Mouse (Mus musculus) left cerebral cortex, adult 11 months (tissue): ENCODE data around the gene Elovl5.

Experiments used
- DNase-seq: peaks from one replicate; pipeline ENCODE4 v3.0.0; 2022; ENCODE audit warnings: low spot score

The Elovl5 gene

DNA sequence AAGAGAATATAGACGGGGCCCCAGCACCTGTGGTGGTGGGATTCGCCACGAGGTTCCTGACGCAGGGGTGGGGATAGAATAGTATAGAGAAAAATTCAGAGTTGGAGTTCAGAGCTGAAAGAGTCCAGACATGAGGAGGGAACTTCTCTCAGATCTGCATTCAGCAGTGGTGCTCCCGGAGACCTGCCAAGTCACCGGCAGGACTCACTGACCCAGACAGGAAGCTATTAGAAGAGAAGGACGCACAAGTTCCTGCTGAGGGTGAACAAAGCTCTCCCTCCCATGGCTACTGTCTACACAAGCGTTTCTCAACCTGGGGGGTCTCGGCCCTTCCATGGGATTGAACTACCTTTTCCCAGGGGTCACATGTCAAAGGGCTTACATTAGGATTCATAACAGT lies 78.1 kb downstream of the Elovl5 start:
- no peak for DNase-seq

DNA sequence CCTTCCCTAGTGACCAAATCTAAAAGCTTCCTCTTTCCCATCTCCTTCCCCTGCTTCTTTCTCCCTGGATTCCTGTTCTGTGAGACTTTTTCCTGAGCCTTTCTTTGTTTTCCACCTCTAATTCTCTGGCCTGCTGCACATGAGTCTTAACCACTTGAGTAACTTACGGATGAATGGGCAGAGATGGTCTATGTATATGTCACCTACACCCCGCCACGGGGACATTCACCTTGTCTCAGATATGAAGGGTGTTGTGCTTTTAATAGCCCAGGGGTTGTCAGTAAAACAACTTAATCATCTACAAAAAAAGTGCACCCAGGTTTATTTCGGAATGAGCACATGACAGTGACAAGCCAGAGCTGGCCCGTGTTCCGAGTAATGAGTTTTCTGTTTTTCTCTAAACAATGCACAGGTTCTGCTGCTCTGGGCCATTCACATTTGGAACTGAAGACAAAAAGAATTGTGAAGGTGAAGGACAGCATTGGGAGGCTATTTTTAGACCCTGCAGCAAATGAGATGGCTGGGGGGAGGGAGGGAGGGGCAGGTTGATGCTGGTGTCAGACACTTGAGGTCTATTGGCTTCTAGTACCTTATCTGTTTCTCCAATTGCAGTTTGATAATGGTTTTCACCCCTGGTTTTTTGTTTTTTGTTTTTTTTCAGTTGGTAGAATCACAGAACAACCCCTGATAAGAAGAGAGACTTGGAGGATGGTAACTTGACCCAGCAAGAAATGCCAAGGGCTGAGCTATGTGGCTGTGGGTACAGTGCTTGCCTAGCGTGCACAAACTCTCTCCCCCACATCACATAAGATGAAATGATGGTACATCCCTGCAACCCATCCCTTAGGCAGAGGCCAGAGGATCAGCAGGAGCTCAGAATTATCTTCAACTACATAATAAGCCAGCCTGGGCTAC lies 83.7 kb downstream of the Elovl5 start:
- DNase-seq, result no peak

DNA sequence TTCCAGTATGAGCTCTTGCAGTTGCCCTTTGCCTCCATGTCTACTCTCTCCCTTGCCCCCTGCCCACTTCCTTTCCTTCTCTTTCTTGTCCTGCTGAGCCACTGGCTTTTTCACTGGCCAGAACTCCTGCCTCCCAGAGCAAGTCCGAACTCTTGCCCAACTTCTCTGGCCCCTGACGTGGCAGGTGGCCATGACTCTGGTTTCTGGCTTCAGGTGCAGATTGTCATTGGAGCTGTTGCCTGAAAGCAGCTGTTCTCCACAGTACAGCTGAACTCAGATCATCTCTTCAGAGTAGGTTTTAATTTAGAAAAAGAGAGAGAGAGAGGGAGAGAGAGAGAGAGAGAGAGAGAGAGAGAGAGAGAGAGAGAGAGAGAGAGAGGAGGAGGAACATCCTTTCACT lies 86.1 kb downstream of the Elovl5 start:
- no peak for DNase-seq

DNA sequence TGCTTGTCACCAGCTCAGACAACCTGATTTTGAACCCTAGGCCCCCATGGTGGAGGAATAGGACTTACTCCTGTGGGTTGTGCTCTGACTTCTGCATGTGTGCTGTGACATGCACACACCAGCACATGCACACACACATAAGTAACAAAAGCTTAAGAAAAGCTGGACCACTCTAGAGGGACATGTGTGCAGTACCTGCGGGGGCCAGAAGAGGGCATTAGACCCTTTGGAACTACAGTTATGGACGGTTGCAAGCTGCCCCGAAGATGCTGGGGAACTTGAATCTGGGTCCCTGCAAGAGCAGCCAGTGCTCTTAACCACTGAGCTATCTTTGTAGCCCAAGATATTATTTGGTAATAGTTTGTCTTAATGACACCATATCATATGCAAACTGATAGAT lies 88.3 kb downstream of the Elovl5 start:
- DNase-seq, result no peak

DNA sequence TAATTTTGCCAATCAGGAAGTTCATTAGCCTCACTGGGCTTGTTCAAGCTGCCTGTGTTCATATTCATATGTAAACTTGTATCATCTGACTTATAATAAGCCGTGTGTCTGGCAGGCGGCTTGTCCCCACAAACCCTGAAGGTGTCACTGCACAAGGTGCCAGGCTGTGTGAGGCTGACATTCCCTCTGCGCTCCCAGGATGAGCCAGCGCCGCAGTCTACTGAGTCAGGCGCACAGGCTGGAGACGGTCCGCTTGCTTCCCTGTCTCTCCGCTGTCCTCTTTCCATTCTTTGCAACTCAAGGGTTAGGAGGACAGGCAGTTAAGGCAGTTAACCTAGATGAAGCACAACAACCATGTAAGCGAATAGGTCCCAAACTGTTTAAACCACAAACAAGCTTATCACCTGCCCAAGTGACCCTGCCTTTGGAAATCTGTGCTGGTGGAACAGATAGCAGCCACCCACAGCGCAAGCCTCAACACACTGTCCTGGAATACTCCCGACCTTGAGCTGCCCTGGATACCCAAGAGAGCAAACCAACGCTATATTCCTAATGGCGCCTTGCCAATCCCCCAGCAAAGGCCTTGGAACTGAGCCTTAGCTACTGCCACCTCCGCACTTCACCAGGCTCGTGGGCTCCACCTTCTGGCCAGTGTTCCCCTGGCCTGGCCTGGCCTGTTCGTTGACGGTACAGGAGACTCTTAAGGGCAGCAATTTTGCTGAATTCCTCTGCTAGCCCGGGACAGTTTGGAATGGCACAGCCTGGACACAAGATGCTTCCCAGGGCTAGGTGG lies 89.2 kb downstream of the Elovl5 start:
- DNase-seq, result peak; percentile 47

DNA sequence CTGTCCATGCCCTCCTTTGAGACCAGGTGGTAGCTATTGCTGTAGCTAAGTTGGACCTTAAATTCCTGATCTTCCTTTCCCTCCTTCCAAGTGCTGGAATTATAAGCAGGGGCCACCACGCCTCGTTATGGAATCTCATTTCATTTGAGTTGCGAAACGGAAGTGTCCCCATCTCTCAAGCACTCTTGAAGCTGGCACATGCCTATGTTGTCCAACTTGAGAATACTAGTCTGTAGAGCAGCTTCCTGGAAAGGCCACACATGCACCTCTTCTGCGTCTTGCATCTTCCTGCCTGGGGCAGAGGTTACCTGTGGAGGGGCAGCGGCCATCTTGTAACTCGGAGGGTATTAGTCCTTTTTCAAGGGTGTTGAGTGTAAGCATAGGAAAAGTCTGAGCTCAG lies 92.2 kb downstream of the Elovl5 start:
- no peak for DNase-seq

DNA sequence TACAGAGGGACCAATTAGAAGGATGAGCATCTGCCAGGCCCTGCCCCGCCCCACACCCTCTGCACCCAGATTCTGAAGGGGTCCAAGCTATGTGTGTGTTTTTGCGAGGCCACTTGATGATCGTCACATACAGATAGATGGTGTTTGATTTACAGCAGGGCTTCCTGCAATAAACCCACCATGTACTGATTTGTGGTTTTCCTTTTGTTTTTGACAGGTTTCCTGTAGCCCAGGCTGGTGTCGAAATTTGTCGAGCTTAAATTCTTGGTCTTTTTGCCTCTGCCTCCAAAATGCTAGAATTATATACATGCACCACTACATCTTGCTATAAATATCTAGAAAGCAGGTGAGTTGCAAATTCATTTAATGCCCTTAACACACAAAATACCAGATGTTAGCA lies 93.0 kb downstream of the Elovl5 start:
- DNase-seq, result no peak

DNA sequence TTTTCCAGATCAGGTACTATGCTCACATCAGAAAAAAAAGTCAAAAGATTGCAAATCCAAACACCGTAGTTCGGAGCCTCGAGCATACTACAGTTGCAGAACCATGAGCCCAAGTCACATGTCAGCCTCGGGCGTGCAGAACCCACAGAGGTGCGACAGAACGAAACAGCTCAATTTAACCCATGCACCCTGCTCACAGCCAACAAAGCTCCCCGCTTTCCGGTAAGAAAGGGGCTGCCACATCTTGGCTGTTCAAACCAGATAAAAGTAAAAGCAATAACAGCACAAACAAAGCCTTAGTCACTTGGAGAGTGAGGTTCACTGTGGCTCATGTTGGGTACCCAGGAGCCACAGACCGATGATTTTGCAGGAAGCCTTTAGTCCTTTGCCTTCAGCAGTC lies 93.5 kb downstream of the Elovl5 start:
- DNase-seq, result no peak

DNA sequence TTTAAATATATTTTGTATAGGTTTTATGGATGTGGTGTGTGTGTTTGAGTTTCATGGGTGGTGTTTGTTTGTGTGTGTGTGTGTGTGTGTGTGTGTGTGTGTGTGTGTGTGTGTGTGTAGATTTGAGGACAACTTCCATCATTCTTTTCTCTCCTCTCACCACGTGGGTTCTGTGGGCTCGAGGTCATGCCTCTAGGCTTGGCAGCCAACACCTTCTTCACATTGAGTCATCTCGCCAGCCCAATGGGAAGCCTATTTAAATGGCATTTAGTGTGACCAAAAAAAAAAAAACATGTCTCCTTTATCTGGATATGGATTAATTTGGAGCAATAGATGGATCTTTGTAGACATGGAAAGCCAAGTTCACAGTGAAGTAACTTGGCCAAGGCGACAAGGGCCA lies 94.9 kb downstream of the Elovl5 start:
- no peak for DNase-seq

DNA sequence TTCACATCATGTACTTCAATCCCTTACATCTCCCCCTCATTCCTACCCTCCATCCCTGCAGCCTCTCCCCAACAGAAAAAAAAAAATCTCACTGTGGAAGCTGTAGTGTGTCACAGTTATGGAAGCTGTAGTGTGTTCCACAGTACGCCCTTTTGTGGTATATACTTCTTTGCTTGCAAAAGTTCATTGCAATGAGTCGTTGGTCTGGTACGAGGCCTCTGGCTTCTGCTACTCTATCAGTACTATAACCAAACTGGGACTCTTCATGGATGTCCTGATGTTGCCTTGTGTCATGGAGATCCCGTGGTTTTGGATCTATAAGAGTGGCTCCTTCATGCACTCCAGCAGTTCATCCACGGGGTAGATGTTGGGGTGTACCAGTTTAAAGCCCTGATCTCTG lies 95.5 kb downstream of the Elovl5 start:
- DNase-seq, result no peak

DNA sequence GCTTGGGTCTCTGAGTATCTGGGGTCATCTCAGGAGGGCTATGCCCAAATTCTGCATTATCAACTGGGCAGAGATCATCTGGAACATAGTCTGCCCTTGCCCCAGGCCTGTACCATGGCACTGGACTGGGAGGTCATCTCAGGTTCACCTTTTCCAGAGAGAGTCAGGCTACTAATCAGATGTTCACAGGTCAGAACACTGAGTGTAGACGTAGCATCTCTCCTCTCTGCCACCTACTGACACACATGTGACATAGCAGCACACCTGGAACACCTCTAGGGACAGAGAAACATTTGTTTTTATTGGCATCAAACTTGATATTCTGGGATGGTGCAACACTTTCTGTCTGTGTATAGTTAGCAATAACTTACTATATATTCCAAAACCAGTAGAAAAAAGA lies 96.6 kb downstream of the Elovl5 start:
- DNase-seq, result no peak

DNA sequence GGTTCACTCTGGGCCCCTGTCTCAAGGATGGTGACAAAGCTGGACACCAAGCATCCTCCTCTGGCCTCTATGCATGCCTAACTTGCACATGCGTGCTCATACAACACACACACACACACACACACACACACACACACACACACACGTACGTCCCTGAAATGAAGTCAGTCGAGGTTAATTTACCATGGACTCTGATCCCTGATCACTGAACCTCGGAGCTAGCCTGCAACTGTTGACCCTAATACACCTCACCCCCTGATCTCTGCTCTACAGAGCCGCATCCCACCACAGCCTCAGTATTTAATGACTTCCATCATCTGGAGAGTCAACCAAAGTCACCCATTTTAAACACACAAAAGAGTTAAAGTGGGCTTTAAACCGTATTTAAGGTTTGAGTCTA lies 98.7 kb downstream of the Elovl5 start:
- no peak for DNase-seq

DNA sequence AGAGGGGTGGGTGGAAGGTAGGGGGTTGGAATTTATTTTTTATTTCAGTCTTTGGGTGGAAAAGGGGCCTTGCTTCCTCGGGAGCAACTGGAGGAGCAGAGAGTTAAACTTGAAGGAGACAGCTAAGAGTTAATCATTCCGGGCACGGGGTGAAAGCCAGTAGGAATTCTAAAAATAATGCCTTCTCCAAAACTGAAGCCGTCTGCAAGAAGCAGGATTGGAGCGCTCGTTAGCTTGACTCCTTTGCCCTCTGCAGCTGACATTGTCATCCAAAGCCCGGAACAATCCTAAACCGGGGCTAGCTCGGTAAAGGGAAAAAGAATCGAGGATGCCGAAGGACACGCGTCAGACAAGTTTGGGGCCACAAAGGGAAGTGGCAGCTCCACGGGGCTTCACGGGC lies 99.1 kb downstream of the Elovl5 start:
- DNase-seq, result no peak

DNA sequence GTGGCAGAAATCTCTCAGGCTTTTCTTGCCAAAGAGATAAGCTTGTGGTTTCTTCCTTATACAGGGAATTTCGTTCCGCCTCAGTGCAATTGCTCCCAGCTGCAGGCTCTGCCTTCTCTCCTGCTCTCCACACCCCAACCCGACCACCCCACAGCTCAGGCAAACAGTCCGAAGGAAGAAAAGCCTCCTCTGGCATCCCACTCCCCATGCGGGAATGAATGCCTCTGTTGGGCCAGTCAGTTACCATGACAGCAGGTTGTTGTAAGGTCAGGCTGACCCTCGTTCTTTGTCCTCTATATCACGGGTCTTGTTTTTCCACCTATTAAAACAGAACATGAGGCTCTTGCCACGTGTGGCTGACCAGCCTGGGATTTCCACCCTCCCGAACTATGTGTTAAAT lies 104.1 kb downstream of the Elovl5 start:
- no peak for DNase-seq

DNA sequence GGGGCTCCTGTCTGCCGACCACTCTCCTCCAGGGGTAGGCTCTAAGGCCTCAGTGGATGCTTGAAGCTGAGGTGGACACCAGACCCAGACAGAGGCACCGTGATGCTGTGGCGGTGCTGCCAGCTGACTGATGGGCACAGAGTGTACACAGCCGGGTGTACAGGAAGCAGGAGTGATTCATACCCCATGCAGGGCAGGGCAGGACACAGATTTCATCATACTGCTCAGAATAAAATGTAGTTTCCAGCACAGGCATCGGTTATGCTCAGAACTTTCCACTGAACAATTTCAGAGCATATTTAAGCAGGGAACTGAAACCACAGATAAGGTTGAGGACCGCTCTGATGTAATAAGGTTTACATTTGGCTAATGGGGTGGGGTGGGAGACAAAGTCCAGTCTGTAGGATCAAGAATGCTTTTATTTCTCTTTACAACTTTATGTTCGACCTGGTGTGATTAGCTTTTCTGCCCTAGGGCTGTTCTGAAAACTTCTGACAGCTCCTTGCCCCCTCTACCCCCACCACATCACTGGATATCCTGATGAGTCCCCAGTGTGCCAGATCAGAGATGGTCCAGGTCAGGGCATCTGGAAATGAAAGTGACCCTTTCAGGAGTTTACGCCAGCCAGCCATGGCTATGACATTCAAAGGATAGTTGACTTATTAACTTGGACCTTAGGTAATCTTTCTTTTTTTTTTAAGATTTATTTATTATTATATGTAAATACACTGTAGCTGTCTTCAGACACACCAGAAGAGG lies 105.2 kb downstream of the Elovl5 start:
- no peak for DNase-seq

DNA sequence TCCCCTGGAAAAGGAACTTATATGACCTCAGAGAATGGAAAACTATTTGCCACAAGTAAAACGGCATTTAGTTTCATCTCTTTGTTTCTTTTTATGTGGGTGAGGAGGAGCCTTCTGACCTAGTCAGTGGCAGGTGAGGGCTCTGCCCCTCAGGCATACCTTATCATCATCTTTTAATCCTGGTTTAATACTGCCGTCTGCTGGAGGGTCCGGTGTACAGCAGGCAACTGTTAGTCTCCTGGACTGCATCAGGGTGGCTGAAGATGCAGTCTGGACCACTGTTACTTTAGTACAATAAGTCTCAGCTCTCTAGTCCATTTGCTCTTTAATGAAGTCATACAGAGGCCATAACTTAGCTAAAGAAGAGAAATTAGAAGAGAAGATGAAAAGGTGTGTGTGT lies 107.7 kb downstream of the Elovl5 start:
- peak; percentile 44 for DNase-seq

DNA sequence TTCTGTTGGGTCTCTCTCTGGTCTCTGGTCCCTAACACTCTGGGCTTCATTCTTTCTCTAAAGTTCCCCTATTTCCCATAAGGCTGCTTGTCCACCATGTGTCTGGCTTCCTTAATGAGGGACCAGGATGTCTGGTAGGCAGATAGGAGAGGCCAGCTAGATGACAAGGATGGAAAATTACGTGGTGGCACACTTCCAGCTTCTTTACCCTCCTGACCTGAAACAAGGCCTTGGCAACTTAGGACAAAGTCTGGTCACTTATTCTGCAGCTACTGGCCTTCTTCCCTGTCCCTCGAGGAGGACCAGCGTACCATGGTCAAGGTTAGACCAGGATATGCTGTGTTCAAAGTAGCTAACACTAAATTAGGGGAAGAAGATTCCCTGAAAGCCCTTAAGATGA lies 109.9 kb downstream of the Elovl5 start:
- DNase-seq, result no peak

DNA sequence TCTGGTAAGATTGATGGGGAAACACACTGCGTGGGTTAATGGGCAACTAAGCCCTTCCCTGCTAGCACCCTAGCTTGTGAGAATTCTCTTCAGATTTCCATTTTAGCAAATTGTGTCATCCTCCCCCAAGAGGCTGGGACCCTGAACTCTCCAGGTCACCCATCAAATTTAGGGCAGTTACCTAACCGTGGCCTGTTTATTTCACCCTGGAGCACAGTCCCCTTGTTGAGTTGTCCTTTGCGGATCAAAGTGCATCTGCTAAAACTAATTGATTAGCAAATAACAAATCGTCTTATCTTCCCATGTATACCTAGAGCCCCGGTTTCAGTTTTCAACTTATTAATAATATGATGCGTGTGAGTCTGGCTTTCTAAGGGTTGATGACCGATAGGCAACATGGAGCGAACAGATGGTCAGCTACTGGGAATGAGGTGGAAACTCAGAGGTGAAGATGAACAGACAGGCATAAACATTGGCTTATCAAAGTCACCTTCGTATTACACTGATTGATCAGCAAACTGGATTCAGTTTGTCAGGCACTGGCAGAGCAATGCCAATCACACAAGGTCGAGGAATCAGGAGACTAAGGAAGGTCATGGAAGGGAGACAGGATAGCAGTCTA lies 113.8 kb downstream of the Elovl5 start:
- DNase-seq, result no peak

DNA sequence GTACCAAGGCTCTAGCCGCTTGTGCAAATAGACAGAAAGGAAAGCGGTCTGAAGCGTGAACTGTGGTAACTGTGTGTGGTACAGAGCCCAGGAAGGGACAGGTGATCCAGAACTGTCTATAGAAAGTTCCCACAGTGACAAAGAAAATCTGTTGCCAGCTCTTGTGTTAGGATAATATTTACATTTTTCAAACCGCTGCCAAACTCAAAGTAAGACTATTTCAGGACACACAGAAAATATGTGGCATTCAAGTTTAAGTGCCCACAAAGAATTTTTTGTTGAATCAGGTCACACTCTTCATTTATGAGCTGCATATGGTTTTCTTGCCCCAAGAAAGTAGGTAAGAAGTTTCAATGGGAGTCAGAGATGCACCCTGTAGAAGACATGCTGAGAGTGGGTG lies 115.8 kb downstream of the Elovl5 start:
- DNase-seq, result no peak
